Mouse (Mus musculus): ENCODE data around the gene Erlin1.

Gene Erlin1

GRCm38 (mm10) chr19:43998802-43999527, 70.6 kb downstream of the Erlin1 start:
- DNase-seq (ENCODE audit: low read depth, low spot score), result no peak

- DNase-seq (ENCODE audit: low read depth, low spot score), result no peak
These were observed 71.5 kb downstream of the Erlin1 start for GRCm38 (mm10) chr19:43998101-43998500.

GRCm38 (mm10) chr19:43995427-43995826, 74.2 kb downstream of the Erlin1 start:
- no peak for DNase-seq (ENCODE audit: low read depth, low spot score)

- no peak for DNase-seq (ENCODE audit: low read depth, low spot score)
These were observed 77.1 kb downstream of the Erlin1 start for GRCm38 (mm10) chr19:43992464-43992863.

GRCm38 (mm10) chr19:43990362-43990761, 79.2 kb downstream of the Erlin1 start:
- no peak for DNase-seq (ENCODE audit: low read depth, low spot score)

- DNase-seq (ENCODE audit: low read depth, low spot score), result no peak
These were observed 83.4 kb downstream of the Erlin1 start, which contains the start of gene Cpn1 for GRCm38 (mm10) chr19:43986069-43986794. Gene Cpn1, minus strand, starts transcription at chr19:43986556.

Data from A20 (cell line).